Mouse (Mus musculus) mesoderm, embryonic 11.5 days (tissue): ENCODE results near the gene Atp1b3.
"Not testable (repeated sequence)": the region's sequence is repeated elsewhere in the genome, so short reads cannot be mapped to it uniquely, and the experiment has no call there.

Source experiments
- DNase-seq: peaks from one replicate; pipeline ENCODE4 v3.0.0-alpha.2; 2012; ENCODE audit warnings: low read depth, low spot score

Gene Atp1b3

GRCm38 (mm10) chr9:96364141-96364838 lies at the start of gene Atp1b3:
TSS of gene Atp1b3 (minus strand) at chr9:96364442.
- peak; percentile 97 for DNase-seq

- no peak for DNase-seq
Measured at GRCm38 (mm10) chr9:96412821-96413405, 48.7 kb upstream of the Atp1b3 start.

GRCm38 (mm10) chr9:96404312-96404711 lies 40.1 kb upstream of the Atp1b3 start:
- DNase-seq, result no peak

DNA sequence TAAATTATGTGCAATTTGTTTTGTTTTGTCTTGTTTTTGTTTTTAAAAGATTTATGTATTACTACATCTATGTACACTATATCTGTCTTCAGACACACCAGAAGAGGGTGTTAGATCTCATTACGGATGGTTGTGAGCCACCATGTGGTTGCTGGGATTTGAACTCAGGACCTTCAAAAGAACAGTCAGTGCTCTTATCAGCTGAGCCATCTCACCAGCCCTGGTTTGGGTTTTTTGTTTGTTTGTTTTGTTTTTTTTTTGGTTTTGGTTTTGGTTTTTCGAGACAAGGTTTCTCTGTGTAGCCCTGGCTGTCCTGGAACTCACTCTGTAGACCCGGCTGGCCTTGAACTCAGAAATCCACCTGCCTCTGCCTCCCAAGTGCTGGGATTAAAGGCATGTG lies 35.7 kb upstream of the Atp1b3 start:
- DNase-seq, result not testable (repeated sequence)

DNA sequence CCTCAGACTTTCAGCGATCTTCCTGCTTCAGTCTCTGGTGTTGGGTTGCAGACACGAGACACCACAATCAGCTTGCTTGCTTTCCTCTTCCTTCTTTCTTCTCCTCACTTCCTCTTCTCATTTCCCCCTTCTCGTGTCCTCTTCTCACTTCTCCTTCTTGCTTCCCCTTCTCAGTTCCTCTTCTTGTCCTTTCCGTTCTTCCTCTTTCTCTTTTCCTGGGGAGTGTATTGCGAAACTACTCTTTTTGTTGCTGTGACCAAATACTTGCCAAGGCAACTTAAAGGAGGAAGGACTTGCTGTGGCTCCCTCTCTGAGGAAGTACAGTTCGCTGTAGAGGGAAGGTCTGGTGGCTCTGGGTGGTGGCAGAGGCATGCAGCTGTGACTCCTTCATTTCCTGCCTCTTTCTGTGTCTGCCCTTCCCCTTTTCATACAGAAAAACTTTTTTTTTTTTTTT lies 35.2 kb upstream of the Atp1b3 start:
- DNase-seq, result no peak

DNA sequence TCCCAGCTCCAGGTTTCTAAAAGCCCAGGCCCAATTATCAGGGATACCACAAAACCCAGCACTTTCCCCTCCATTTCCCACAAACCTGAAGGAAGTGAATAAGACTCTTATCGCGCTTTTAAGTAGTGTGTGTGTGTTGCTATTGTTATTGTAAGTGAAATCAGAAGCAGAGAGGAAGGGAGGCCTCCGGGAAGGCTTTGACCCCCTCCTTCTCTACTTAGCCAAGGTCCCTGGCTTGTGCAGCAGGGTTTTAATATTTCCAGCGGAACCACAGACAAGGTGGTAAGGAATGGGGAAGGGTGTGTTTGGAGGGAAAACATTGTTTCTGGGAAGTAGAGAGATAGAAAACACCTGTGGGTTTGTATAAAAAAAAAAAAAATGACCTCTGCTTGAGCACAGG lies 34.4 kb upstream of the Atp1b3 start:
- no peak for DNase-seq

GRCm38 (mm10) chr9:96398165-96398564 lies 33.9 kb upstream of the Atp1b3 start:
- DNase-seq, result no peak

DNA sequence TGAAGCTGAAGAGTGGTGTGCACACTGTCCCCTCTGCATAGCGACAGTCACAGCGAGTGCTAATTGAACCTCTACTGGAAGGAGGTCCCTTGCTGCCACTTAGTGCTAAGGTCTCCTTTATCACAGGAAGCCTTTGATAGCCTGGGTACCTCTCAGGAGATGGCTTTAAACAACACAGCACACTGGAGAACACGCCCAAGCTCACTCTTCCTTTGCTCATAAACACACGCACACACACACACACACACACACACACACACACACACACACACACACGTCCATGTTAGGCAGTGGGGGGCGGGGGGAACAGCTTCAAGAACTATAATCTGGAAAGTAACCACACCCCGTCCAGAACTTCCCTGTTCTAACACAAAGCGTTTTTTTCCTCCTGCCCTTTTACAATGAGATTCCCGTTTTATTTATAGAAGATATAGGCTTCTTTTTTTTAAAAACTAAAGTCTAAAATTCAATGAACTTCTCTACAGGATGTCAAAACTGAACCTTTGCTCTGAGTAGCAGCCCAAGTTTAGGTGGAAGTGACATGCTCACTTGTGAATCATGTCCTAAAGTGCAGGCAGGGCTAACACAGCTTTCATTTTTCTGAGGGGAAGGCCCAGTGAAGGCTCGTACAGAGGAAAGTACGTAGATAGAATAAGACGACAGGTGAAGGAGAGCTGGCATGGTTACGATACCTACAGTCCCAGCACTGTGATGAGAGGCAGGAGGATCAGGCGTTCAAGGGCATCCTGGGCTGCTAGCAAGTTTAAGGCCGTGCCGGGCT lies 30.9 kb upstream of the Atp1b3 start:
- DNase-seq, result no peak

GRCm38 (mm10) chr9:96393731-96394235 lies 29.5 kb upstream of the Atp1b3 start:
- no peak for DNase-seq

DNA sequence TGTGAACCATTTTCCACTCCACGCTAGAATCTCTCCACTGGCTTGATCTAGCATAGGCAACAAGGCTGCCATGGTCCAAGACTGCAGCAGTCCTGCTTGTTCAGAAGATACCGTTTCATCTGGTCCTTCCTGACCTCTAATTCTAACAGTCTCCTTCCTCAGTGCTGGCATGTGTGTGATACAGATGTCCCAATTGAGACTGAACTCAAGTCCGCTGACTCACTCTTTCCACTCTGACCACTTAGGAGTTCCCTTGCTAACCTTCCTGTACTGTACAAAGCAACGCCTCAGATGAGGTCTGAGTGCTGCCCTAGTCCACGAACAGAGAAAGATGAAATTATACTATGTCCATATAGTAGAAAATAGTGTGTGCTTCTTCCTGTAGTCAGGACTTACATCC lies 28.9 kb upstream of the Atp1b3 start:
- no peak for DNase-seq

DNA sequence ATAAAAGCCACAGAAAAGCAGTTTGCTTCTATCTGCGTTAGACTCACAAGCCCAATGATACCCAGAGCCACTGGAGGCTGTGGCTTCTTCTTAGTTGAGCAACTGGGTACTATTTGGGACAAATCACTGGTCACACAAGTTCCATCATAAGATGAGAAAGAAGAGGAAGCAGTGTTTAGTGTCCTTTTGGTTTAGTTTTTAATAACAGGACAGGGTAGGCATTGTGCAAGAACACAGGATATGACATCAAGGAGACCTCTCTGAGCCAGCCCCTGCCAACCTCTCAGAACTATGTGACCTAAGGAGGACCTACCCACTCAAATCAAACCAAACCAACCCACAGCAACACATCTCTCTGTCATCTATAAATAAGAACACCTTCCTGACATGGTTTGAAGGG lies 27.7 kb upstream of the Atp1b3 start:
- no peak for DNase-seq

GRCm38 (mm10) chr9:96383714-96384487 lies 19.7 kb upstream of the Atp1b3 start:
- no peak for DNase-seq

- DNase-seq, result no peak
Measured at GRCm38 (mm10) chr9:96382756-96383155, 18.5 kb upstream of the Atp1b3 start.

GRCm38 (mm10) chr9:96381393-96381792 lies 17.2 kb upstream of the Atp1b3 start:
- no peak for DNase-seq

- DNase-seq, result no peak
Measured at GRCm38 (mm10) chr9:96379551-96379950, 15.3 kb upstream of the Atp1b3 start.

DNA sequence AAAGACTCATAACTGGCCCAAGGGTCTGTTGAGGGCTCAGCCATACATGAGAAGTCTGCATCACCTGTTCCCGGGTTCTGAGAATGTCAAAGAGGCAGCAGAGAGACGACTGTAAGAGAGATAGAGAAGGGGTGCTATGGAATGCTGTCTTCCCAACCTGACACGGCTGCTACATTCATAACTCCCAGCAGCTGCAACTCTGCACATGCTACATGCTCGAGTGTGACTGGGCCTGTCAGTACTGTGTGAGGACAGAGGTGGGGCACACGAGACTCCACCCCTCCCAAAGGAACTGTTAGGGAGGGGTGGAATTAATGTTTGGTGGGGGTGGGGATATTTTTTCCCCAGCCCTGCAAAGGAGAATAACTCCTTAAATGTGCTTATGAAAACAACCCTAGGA lies 14.5 kb upstream of the Atp1b3 start:
- no peak for DNase-seq

DNA sequence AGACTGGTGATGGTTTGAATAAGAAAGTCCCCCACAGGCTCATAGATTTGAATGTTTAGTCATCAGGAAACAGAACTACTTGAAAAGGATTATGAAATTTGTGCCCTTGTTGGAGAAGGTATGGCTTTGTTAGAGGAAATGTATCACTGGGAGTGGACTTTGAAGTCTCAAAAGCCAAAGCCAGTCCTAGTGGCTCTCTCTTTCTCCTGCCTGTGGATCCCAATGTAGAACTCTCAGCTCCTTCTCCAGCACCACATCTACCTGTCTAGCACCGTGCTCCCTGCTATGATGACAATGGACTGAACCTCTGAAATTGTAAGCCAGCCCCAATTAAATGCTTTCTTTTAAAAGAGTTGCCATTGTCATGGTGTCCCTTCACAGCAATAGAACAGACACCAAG lies 12.9 kb upstream of the Atp1b3 start:
- no peak for DNase-seq

DNA sequence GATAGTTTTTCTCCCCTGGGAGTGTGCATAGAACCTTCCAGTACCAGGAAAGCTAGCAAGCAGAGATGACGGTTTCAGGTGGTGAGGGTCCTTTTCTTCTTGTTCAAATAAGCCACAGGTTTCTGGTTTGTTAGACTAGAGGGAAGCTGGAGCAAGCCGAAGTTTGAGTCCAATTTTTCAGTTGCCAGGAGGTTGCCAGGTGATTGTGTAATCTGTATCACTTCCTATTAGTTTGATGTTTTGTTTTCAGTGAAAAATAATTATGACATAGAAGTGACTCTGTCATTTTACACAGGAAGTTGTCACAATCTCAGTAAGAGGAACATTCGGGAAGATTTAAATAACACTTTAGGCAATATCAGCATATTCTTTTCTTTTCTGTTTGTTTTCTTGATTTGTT lies 11.6 kb upstream of the Atp1b3 start:
- no peak for DNase-seq

GRCm38 (mm10) chr9:96371075-96371474 lies 6.8 kb upstream of the Atp1b3 start:
- no peak for DNase-seq

DNA sequence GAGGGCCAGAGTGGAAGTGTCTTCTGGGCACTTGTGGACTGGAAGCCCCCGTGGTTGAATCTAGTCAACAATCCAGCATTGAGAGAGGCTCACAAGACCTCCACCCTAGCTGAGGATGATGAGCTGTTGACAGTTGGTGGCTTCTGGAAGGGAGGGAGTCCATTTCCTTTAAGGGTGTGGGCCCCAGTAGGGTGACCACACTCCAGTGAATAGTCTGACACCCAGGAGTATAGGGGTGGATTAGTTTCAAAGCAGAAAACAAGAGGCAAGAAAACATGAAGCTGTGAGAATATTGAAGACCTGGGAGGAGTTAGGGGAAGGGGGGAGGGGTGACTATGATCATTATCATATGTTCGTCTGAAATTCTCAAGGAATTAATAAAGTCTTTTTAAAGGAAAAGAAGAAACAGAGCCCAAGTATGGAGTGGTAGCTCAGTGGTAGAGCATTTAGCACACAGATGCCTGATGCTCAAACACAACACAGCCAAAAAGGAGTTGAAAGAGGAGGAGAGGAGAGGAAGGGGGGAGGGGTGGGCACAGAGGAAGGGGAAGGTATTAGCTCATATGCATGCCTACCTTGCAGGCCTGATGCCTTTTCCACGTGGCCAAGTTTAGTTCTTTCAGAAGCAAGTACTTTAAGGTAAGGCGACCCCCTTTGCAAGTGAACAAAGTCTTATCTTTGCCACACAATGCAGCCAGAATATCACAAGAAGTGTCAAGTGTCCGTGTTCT lies 5.6 kb upstream of the Atp1b3 start:
- DNase-seq, result no peak

DNA sequence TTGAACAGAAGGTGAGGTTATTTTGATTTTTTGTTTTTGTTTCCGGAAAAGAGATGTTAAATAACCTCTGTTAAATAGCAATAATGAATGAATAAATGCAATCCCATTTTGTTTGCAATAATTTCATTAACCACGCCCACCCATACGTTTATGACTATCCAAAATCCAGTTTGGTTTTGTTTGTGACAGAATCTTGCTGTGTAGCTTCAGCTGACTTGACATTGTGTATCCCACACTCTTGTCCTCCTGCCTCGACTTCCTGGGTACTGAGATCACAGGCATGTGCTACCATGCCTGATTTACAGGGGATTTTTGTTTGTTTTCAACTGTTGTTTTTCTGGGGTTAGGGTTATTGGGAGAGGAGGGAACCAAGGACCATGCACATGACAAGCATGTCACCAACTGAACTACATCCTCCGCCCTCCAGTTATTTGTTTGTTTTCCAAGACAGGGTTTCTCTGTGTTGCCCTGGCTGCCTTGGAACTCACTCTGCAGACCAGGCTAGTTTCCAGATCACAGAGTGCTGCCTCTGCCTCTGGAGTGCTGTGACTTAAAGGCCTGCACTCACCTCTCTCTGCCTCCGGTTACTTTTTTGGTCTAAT lies 1.1 kb upstream of the Atp1b3 start:
- DNase-seq, result no peak
